Mouse (Mus musculus) thymus, postnatal 36 days (tissue): ENCODE data around the gene Adamts6.

ENCODE experiments used
- DNase-seq, 2 experiments: peaks; one replicate each; pipeline ENCODE4 v3.0.0; 2022; ENCODE audit warnings: mixed read lengths in 2 of 2

The Adamts6 gene

DNA sequence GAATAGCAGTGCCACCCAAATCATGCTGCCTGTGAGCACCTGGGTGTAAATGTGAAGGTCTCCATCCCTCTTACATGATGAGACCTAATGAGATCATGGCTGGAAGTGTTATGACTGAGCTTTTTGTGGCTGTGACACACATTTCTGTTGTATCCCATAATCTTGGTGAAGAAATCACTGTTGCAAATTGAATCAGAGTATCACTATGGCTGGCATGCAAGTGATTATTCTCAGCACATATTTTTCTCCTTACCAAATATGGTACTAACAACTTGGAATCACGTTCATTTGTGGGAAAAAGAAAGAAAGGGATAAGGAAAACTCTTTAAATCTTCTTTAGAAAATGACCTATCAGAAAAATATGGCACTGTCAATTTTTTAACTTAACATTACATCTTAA is 180.4 kb downstream of the Adamts6 start:
- DNase-seq = no peak

- DNase-seq = no peak
Measured at GRCm38 (mm10) chr13:104476285-104476956, 188.8 kb downstream of the Adamts6 start.

- DNase-seq = no peak
Measured at GRCm38 (mm10) chr13:104482426-104483089, 194.9 kb downstream of the Adamts6 start.

DNA sequence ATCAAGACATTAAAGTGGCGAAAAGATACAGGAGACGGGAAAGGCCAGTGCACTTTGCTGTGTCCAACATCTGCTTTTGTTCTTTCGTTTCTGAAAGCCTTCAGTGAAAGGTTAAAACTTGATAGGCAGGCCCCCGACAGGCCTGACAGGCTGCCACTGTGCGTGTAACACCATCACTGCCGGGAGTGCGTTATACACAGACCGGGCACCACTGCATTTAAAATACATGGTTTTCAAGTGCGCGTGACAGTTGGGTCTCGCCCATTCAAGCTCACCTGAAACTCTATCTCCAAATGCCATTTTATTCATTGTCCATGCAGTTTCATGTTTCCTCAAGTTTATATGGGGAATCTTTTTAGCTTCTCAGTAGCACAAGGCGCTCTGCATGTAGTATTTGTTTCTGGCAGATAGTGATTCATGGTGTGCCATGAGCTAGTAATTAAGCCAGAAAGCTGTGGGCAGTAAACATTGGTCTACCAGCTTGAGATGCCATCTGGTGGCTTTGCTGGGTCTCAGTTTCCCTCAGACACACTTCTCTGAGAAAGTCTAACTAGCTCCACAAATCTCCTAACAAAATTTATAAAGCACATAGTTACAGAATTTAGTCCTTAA is 195.6 kb downstream of the Adamts6 start:
- DNase-seq = no peak

GRCm38 (mm10) chr13:104491046-104491811 is 203.6 kb downstream of the Adamts6 start:
- DNase-seq = no peak

- DNase-seq = no peak
Measured at GRCm38 (mm10) chr13:104493466-104493993, 205.9 kb downstream of the Adamts6 start.

- DNase-seq = no peak
Measured at GRCm38 (mm10) chr13:104494200-104494873, 206.7 kb downstream of the Adamts6 start.

- no peak for DNase-seq
Measured at GRCm38 (mm10) chr13:104497592-104497991, 210.0 kb downstream of the Adamts6 start.

DNA sequence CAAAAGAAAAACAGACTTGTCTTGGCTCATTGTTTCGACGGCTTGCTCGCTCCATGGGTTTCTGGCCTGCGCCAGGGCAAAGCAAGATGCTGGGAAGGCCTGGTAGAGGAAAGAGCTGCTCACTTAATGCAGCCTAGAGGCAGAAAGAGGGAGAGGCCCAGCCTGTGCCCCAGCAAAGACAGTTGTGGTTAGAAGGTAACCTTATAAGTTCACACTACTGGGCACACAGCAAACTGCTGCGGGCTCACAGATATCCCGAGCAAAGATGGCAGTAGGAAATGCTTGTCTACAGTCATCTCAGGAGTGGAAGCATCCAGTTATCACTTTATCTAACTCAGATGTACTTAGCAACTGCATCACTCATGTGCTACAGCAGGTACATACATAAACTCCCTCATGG is 211.0 kb downstream of the Adamts6 start:
- no peak for DNase-seq

- DNase-seq = no peak
Measured at GRCm38 (mm10) chr13:104499116-104500040, 211.7 kb downstream of the Adamts6 start.

DNA sequence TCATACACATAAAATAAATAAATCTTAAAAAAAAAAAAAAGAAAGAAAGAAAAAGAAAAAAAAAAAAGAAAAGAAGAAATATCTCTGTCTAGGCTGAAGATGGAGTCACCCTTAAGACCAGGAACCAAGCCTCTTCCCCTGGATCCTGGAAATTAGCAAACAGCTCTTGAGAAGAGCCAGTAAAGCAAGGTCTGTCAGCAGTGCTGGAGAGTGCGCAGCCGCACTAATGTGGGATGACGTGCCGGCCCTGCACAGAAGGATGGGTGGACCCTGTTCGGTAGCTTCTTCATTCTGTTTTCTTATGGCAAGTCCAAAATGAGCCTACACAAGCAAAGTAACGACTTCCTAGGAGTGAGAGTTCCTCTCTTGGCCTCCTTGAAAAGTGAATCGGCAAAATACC is 214.8 kb downstream of the Adamts6 start:
- no peak for DNase-seq

DNA sequence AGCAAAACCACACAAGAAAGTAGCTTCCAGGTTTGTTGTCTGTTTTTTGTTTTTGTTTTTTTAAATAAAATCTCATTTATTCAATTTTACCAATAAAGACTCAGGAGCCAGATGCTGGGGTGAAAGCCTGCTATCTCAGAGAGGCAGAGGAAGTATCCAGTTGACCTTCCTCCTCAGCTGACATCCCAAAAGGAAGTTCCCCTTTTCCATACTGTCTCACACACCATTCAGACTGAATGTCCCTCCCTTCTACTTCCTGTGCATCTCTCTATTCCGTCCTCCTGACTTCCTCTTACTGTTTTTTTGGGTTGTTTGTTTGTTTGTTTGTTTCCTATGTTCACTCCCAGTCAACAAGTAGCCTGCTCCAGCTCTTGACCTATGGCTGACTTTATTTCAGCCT is 216.4 kb downstream of the Adamts6 start:
- no peak for DNase-seq

DNA sequence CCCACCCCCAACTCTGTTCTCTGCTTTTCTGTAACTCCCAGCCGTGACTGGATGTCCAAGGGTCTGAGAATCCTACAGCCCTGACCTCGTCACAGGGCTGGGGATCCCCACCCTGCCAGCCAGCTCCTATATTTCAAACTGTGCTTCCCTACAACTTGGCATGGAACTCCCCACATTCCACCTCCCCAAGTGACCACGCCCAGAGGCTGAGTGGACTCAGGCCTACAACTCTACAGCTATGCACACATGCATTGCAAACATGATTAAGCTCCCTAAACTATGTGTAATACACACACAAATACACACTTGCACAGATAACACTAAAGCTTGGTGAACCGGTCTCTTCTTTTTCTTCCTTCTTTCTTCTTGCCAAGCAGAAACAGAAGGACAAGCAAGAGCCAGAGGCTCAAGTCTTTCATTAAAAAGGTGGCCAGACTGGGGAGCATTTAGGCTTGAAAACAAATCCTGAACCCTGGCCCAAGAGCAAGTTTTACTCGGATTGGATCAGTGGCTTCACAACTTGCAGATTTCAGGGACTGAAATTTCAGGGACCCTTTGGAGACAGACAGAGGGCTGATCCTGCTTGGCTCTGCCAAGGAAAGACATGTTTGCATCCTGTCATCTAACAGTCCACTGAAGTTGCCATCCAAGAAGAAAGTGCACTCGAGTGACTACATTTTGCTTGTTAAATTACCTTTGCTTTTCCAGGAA is 218.7 kb downstream of the Adamts6 start:
- DNase-seq = no peak

GRCm38 (mm10) chr13:104507671-104508070 is 220.0 kb downstream of the Adamts6 start:
- DNase-seq = no peak

- no peak for DNase-seq
Measured at GRCm38 (mm10) chr13:104509561-104510493, 222.2 kb downstream of the Adamts6 start.

- DNase-seq = no peak
Measured at GRCm38 (mm10) chr13:104510766-104511165, 223.1 kb downstream of the Adamts6 start.

- no peak for DNase-seq
Measured at GRCm38 (mm10) chr13:104515054-104515453, 227.4 kb downstream of the Adamts6 start.

DNA sequence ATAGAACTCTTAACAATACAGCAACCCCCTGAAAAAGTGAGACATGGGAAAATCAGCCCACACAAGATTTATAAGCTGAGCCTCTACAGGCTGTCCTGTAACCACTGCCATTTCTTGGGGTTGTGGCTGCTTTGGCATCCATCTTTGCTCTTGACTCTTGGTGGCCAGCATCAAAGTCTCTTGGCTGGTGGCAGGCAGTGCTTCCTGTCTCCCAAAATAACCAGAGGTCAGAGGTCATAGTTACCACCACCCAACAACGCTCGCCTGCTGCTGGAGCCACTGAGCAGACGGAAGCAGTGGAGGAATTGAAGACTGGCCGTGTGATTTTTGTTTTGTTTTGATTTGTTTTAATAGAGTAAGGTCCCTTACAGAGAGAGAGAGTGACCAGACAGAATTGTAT is 228.5 kb downstream of the Adamts6 start:
- no peak for DNase-seq

- DNase-seq = no peak
Measured at GRCm38 (mm10) chr13:104516766-104517364, 229.2 kb downstream of the Adamts6 start.
